8 mouse cellular contexts compared by ENCODE assay signal in genomic region chr11:58008437-58009050, GRCm38 (mm10). TPM values are rescaled to one million over a fixed set of nuclear protein-coding genes. Genes with fewer than 3 reads are reported as not detected.
DNase-seq lines count a peak whose midpoint lies in the region; ATAC-seq lines count a peak whose summit lies in the region.

No protein-coding gene starts in this region.

- H3K4me1 ChIP-seq in hindbrain, embryonic 16.5 days (ENCODE audit: control insufficient read depth, insufficient read depth, low read depth, low read length) = peaks cover 25% of the 10 kb centered on the region

- WGBS in hindbrain, embryonic 16.5 days = under 1% methylated on average over 45 of the region's 74 CpGs

- no peaks in the 10 kb centered on the region for H3K27me3 ChIP-seq in hindbrain, embryonic 16.5 days (replicated peaks; ENCODE audit: control insufficient read depth, insufficient read depth, low read length)

- no peaks in the 10 kb centered on the region for H3K9me3 ChIP-seq in hindbrain, embryonic 16.5 days (ENCODE audit: control insufficient read depth, low read length)

- peak overlapping the region; percentile 98 for H3K4me3 ChIP-seq in hindbrain, embryonic 16.5 days (ENCODE audit: low read length)

- H3K27ac ChIP-seq in hindbrain, embryonic 16.5 days (ENCODE audit: low read depth, low read length) = peak overlapping the region; percentile 91

- DNase-seq in WW6 (ENCODE audit: low read depth, low spot score) = peak; percentile 88
- DNase-seq in cerebellum, postnatal 36 days = peak; percentile 77 to 89
- peak; percentile 79 for DNase-seq in gastrocnemius, adult 18-20 months (ENCODE audit: low spot score)
- DNase-seq in left cerebral cortex, adult 18-20 months (ENCODE audit: low spot score in 2 of 2) = peak; percentile 76 to 82
- peak; percentile 87 to 92 for DNase-seq in lung, postnatal 4 days
- DNase-seq in retina, postnatal 1 day = peak; percentile 95
- peak; percentile 89 for DNase-seq in thymus, postnatal 4 days

- H3K9ac ChIP-seq in hindbrain, embryonic 16.5 days (ENCODE audit: low read depth, low read length) = peak overlapping the region; percentile 88

- peak overlapping the region; percentile 89 for H3K4me2 ChIP-seq in hindbrain, embryonic 16.5 days (ENCODE audit: low read length)

- ATAC-seq in hindbrain, embryonic 16.5 days = peak; percentile 93

- H3K36me3 ChIP-seq in hindbrain, embryonic 16.5 days (ENCODE audit: control insufficient read depth, insufficient read depth, low read length) = no peaks in the 10 kb centered on the region

RNA-seq across cellular contexts. Expression of gene Larp1, which starts 0.3 kb away (rescaled TPM):
- total RNA-seq in gastrocnemius, adult 18-20 months (2021) = 10 to 100 TPM; 97.6 to 98.8 TPM
- 17.3 and 18.0 TPM in 2 replicates for polyA plus RNA-seq in hindbrain, embryonic 16.5 days (2015; fragmentation: Nextera tagmentation; extraction: Ambion mirVana)
- total RNA-seq in left cerebral cortex, adult 18-20 months (2021) = 10 to 100 TPM; 87.5 to 89.1 TPM

Comparison
In these comparisons a context has a peak if more than half of its experiments do, and no peak if none do; other contexts are left out.
1. Peak in every context shown above with its lines: DNase-seq, ATAC-seq, H3K4me3 ChIP-seq and H3K27ac ChIP-seq.